Mouse (Mus musculus) layer of hippocampus, adult 9-10 months (tissue): Measurements from ENCODE around the gene F11r.

Experiments used
- DNase-seq: peaks from one replicate; pipeline ENCODE4 v3.0.0; 2022; ENCODE audit warnings: low spot score

F11r gene

DNA sequence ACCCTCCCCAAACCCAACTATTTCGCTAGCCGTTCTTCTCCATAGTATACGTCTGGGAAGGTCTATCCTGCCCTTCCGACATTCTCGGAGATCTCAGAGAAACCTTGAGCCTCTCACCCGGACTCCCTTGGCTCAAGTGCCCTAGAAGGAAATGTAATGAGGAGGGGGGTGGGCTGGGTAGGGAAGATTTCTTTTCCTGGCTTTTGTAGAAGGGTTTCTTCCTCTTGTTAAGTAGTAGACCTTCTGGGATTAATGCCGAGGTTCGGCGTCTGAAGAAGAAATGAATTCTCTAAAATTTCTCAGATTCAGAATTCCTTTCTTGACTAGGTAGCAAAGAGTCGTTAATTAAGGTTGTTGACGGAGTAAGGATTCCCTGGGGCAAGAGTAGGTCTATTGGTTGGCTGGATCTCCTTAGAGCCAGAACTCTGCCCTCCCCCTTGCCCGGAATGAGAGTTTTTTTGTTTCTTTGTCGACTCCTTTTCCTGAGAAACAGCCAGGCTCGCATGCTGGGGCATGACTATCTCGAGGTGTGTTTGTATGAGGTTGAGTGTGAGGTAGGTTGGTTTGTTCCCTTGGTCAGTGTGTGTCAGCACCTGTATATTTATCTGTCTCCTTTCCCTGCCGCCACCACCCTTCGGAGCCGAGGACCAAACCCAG, 807 bp downstream of the F11r start:
- DNase-seq: no peak

DNA sequence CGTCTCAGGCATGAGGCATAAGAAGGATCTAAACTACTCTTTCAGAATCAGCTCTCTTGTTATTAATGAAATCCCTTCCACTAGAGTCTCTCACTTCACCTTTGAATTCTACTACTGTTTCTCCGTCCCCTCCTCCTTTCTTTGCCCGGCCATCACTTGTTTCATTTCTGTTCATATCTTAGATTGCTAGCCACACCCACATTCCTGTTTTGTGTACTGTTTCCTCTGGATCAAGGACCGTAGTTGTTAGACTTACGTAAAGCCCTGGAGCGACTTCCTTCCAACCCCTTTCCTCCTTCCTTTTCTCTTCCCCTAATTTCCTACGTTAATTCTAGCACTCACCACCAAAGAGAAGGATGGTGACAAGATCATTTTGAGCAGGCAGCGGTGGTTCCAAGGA, 1.7 kb downstream of the F11r start:
- DNase-seq: no peak

DNA sequence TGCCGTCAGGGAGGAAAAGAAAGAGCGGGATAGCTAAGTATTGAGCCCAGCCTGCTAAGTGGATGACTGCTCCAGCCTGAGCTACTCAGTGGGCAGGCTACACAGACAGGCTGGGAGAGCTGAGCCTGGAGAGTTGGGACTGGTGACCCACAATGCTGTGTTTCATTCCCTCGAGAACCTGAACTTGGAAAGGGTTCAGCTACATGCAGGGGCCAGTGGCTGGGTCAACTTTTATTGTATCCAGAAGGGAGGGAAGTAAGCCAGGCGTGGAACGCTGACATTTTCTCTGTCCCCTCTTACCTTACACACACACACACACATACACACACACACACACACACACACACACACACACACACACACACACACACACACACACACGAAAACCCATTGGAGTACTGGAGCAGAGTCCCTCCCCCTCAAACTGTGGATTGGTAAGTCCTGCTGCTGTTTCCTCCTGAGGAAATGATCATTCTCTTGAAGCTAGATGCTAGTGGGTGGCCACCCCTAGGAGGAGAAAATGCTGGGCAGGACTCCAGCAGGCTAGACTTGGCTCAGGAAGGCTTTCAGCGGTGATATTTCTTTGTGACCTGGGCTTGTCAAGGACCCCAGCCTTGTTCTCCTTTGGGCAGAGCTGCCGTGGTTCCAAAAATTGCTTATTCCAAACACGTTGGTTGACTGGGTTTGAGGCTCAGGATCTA, 2.8 kb downstream of the F11r start:
- DNase-seq: no peak

DNA sequence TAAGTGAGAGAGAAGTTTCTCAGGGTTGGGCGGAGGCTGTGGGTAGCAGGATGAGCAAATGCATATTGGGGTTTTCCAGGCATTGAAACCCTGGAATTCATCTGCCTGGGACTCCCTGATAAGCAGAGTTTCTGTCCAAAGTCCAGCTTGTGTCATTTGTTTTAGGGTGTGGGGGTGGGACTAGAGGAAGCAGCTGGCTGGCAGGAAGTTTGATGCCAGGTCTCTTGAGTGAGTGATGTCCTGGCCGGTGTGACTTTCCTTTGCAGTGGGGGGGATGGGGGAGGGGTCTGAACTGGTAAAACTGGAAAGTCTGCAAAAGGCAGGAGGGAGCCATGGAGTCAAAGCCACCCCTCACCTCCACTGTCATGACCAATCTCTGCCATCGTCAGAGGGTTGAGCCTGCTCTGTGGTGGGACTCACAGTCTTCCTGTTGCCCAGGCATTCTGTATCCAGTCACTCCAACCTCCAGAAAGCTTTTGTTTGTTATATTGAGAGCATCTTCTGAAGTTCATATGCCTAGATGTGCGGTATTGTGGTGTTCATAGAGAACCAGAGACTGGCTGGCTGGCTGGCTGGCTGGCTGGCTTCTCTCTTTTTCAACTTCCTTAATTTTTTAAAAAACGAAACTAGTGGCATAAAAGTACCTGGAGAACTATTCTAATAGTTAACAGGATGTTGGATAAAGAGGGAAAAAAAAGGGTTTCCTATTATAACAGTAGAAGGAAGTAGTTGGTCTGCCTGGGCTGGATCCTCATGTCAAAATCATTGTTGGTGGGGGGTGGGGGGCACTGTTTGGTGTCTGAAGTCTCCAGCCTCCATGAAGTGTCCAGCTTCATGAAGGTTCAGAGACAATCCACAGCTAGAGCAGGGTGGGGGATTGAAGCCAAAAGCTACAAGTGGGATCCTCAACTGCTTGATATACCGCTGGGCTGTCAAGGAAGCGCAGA, 4.4 kb downstream of the F11r start:
- DNase-seq: no peak

DNA sequence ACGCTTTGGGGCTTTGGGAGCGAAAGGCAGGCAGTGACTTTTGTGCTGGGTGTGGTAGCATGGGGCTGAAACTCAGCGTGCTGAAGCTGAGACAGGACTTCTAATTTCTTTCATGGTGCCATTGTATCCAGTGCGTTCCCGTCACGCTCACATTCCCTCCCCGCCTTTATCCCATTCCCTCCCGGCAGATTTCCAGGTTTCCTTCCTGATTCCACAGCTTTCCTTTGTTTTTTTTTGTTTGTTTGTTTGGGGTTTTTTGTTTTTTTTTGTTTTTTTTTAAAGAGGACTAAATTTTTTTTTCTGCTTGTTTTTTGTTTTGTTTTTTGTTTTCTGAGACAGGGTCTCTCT, 5.1 kb downstream of the F11r start:
- DNase-seq: no peak

DNA sequence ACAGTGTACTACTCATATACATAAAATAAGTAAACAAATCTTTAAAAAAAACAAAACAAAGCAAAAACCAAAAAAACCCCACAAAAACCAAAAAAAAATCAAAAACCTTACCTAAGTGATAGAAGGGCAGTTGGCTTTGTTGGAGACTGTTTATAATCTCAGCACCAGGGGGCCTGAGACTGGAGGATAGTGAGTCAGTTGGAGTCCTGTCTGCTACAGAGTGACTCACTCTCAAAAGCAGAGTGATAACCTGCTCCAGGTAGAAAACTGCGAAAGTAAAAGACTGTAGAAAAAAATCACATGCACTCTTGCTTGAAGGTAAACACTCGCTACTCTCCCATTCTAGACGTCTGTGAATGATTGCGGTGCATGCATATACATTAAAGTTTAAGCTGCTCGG, 7.7 kb downstream of the F11r start:
- DNase-seq: no peak

DNA sequence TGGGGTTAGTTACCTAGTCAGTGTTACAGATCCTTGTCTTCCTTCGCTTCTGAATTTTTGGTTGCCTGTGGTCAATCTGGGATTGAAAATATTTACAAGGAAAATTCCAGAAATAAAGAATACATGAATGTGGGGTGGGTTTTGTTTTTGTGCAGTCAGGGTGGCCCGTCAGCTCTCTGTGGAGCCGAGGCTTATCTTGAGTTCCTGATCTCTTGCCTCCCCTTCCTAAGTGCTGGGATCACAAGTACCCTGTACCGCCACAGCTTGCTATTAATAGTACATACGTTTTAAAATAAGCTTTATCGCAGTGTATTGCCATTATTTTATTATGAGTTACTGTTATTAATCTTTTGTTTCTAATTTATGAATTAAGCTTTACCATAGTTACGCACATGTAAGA, 9.5 kb downstream of the F11r start:
- no peak for DNase-seq

DNA sequence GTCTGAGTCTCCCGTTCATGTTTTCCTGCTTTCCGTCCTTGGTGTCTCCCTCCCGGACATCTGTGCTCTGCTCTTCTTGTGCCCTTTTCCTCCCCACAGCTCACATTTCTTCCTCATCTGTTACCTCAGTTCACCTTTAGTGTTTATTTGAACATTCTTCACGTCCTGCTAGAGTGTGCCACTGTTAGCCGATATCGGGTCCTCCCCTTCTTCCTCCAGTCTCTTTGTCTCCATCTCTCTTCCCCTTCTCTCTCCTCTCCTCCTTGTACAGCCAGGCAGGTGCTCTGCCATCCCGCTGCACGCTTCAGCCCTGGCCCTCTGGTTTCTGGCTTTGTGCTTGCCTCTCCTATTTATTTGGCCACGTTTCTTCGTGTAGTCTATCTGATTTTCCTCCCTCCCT, 10.4 kb downstream of the F11r start:
- no peak for DNase-seq

DNA sequence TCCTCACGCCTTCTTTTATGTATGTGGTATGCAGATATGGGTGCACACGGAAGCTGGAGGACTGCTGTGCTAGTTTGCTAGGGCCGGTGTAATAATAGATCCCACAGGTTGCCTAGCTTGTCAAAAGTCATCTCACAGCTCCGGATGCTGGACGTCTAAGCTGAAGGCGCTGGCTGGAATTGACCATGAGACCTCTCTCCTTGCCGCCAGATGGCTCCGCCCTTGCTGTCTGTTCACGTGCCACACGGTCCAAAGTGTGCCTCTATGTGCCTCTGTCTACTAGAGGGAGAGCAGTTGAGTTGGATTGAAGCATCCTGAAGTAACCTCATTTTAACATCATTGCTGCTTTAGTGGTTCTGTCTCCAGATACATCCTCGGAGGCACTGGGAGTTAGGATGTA, 12.7 kb downstream of the F11r start:
- no peak for DNase-seq

DNA sequence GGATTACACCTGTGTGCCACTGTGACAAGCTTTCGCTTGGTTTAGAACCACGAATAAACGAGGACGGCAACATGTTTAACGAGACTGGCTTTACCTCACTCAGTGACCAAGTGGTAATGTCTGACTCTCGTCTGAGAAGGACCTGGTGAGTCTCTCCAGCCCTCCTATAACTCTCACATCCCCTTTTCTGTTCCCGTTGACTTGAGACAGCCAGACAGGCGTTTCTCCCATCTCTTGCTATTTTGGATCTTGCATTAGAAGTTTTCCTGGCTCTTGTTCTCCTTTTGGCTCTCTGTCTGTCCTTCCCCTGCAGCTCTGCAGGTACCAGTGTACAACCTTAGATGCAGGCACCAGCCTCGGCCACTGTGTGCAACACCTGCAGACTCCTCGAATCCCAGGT, 13.7 kb downstream of the F11r start:
- DNase-seq: no peak

DNA sequence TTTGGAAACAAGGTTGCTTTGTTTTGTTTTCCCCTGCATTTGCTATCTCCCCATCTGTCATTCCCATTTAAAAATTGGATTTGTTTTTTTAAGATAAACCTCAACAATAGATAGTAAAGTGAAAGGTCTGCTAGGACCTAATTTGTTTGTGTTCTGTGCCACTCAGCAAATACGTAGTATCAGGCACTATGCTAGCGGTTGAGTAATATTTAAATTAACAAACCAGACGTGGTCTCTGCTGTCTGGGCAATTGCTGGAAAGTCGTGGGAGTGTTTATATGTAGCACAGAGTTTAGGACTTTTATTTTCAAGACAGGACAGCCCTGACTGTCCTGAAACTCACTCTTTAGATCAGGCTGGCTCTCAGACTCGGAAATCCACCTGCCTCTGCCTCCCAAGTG, 15.2 kb downstream of the F11r start:
- DNase-seq: no peak

DNA sequence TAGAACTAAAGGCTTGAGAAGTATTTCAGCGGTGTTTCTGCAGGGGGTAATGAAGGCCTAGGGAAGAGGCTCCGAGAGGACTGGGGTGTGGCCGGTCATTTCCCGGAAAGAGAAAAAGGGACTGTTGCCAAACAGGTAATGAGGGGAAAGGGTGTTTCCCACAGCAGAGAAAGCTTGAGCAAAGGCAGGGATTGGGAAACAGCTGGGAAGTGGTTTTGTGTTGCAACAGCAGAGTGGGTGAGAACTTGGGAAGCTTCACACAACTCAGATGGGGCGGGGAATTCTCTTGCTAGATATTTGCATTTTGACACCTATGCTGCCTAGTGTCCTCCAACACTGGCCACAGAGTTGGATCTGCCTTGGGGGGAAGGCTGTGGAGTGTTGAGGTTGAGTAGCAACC, 15.6 kb downstream of the F11r start:
- DNase-seq: no peak

DNA sequence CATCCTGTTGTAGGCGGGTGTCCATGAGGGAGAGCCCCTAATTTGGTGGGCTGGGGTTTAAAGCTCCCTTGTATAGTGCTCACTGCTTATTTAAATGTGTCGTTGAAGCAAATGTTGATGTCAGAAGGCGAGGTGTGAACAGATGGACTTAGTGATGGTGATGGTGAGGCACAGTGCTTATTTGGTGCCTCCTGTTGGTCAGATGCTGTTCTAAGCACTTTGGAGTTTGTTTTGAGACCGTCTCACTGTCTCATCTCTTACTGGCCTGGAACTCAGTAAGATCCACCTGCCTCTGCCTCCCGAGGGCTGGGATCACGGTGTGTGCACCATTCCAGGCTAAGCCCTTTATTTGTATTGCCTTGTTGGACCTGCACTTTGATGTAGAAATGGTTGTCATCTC, 17.6 kb downstream of the F11r start:
- no peak for DNase-seq

DNA sequence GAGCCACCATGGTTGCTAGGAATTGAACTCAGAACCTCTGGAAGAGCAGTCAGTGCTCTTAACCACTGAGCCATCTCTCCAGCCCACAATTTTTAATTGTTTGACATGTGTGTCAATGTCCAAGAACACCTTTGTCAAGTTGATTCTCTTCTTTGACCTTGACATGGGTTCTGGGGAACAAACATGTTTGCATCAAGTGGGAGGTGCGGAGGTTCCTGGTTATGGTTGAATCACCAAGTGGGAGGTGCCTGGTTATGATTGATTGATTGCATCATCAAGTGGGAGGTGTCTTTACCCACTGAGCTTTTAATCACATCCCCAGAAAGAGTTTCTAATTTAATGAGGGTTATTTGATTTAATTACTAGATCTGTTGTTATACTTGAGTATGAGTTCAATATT, 20.2 kb downstream of the F11r start:
- DNase-seq: no peak

DNA sequence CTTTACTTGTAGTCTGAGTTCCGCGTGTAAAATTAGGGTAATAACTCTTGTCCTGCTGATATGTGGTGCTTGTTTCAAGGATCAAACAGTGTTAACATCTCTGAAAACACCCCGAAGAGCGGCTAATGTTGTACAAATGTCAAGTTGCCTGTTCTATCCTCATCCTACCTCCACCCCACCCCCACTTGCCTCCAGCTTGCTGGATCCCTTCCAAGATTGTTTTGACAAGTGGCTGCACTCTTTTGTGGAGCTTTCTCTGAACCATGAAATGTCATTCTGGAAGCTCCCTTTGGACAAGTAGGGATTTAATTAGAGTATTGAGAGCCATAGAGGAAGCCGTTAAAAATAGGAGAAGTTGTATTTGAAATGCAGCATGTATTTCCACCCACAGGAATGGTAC, 22.5 kb downstream of the F11r start:
- DNase-seq: no peak

DNA sequence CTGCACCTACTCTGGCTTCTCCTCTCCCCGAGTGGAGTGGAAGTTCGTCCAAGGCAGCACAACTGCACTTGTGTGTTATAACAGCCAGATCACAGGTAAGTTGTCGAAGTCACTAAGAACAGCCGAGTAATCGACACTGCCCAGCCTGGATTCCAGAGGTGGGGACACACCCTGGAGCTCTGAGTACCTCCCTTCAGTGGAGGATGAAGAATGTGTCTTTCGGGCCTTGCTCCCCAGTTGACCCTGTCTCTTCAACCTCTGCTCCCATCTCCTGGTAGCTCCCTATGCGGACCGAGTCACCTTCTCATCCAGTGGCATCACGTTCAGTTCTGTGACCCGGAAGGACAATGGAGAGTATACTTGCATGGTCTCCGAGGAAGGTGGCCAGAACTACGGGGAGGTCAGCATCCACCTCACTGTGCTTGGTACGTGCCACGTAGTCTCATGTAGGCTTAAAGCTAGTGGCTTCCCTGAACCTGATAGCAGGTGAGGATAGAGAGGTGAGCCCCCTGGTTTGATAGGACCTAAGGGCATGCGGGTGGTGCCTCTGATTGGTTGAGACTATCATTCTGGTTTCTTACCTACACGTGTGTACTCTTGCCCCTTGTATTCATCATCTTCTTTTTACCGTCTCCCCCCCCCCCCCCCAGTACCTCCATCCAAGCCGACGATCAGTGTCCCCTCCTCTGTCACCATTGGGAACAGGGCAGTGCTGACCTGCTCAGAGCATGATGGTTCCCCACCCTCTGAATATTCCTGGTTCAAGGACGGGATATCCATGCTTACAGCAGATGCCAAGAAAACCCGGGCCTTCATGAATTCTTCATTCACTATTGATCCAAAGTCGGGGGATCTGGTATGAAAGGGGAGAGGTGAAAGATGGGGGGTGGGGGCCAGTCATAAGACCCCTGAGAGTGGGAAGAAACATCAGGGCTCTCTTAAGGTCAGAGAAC, 23.5 kb downstream of the F11r start:
- no peak for DNase-seq

DNA sequence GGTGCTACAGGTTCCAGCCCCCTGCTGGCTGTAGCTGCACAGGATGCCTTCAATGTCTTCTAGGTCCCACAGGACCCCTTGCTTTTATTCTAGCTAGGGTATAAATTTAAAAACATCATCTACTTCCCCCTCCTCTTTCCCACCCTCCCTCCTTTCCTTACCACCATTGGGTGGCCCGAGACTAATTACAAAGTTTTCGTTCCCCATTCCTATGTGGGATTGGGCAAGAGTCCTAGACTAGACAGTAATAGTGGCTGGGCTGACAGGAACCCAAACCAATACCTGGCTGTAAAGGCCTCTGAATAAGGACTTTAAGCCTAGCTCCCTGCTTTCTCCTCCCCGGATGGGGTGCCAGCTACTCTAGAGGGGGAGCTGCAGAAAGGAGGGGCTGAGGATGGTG, 25.8 kb downstream of the F11r start:
- no peak for DNase-seq

DNA sequence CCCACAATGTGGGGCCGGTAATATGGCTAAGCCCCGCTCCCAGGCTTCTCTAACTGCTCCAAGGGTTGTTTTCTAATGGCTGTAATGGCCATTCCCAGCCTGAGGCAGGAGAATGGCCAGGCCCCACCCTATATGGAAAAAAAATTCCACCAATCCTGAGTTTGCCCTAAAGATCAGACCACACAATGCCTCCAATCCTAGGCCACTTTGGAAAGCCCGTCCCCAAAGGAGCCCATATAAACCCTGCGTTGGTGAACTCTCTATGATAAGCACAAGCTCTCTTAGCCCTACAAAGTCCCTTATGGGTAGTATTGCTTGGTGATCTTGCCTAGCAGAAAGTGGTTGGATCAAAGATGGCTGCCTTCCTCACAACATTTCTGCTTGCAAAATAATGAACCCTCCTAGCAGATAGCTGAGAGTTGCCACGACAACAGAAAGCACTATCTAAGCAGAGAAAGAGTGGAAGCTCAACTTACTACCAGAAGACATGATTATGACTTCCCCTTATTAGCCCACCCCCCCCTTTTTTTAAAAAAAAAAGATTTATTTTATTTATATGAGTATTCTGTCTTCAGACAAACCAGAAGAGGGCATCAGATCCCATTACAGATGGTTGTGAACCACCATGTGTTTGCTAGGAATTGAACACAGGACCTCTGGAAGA, 28.5 kb downstream of the F11r start:
- DNase-seq: no peak

DNA sequence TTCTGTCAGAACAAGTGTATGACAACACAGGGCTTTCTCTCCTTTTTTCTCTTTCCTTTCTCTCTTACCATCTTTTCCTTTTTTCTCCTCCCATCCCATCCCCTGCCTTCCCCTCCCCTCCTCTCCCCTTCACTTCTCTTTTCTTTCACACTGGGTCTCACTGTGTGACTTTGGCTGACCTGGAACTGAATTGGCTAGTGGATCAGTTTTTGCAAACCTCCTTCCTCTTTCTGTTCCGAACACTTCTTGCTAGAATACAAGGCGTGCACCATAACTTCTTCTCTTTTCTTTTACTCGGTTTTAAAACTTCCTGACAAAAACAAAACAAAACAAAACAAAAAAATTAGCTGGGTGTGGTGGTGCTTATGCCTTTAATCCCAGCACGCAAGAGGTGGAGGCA, 29.2 kb downstream of the F11r start:
- no peak for DNase-seq

DNA sequence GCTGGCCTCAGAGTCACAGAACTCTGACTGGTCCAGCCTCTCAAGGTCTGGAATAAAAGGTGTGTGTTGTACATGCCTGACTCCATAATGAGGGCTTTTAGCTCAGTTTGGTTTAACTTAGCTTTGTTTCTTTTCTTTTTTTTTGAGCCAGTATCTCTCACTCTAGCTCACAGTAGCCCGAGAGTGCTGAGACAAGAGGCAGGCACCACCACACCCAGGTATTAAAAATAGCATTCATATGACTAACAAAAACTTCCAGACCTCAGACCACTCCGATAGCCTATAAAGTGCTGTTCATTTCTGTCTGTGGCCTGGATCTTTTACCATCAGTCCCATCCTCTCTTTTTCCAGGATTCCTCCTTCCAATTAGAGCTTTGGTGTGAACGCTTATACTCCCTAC, 32.3 kb downstream of the F11r start:
- no peak for DNase-seq

DNA sequence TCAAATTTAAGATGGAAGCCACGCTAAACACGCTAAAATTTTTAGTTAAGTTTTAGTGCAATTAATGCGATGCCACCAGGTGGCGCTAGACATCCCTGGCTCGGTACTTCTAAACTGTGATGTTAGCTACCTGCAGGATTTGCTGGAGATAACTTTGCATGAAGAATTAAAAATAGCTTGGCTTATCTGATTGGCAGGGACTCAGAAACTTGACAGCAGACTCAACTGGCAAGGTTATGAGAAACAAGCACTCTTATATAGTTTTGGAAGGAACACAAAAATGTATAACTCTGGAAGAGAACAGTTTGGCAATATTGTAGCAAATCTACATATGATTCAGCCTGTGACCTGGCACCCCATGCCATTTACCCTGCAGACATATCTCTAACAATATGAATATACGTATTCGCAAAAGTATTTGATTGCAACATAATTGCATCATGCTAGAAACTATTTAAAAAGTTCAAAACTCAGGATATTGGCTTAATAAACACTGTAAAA, 33.1 kb downstream of the F11r start:
- peak; percentile 45 for DNase-seq
